Mouse (Mus musculus) lung, postnatal 10 days (tissue): ENCODE measurements around the gene Tgfbr3.

Source experiments
- DNase-seq: peaks from one replicate; pipeline ENCODE4 v3.0.0; 2021

The Tgfbr3 gene

GRCm38 (mm10) chr5:107204306-107204705 is 85.1 kb downstream of the Tgfbr3 start:
- no peak for DNase-seq

GRCm38 (mm10) chr5:107202801-107203559 is 86.4 kb downstream of the Tgfbr3 start:
- peak; percentile 79 for DNase-seq

DNA sequence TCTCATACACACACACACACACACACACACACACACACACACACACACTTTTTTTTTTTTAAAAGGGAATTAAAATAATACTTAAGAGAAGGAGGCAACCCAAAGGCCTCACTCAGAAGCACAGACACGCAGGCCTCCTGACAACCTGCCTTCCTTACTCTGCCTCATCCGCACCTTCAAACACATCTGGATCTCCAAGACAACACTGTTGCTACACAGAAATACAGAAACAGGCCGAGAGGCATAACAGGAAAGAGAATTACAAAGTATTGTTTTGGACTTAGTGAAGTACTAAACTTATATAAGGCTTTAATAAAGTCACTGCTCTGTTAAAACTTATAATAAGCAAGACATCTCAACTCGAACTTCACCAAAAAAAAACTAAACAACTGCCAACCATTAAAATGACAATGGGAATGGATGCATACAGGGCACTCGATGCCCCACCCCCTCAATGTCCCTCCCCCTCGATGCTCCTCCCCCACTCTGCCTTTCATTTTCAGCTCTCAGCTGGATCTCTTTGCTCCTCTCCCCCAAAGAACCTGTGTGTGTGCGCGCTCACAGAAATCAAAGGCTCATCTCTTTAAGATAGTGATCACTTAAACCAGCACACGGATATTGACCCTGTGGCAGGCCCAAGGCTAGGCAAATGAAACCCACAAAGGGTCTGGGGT is 87.8 kb downstream of the Tgfbr3 start:
- DNase-seq = no peak

DNA sequence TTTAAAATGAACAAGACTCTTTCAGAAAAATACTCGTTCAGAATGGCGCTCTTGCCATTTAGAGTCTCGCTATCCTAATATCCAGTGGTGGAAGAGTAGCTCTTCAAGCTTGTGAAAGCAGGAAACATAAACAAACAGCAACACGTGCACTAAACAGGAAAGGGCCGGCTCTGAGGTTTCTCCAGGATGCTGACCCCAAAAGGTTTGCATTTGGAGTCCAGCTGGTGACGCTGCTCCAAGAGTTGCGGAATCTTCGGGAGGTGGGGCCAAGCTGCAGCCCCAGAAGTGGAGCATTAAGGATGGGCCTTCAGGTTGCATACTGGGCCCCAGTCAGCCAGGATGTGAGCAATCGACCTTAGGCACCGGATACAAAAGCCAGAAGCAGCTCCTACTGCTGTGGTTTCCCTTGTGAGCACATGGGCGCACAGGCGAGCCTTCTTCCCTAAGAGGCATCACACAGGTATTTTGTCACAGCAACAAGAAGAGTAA is 88.5 kb downstream of the Tgfbr3 start:
- DNase-seq = peak; percentile 81

DNA sequence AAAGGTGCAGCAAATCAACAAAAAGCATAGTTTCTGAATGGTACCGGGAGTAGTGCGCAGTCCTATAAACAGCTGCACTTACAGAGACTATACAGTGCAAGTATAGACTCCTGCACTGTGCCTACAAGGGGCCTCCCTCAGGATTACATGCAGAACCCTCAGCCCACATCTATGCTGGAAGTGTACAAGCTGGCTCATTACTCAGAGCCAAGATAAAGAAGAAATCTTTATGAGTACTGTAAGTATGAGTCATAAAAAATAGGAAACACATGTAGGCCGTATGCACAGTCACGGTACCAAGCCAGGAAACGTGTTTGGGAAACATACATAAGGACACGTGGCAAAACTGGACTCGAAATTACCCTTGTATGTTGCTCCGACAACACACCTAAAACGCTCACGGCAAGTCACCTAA is 89.2 kb downstream of the Tgfbr3 start:
- no peak for DNase-seq

DNA sequence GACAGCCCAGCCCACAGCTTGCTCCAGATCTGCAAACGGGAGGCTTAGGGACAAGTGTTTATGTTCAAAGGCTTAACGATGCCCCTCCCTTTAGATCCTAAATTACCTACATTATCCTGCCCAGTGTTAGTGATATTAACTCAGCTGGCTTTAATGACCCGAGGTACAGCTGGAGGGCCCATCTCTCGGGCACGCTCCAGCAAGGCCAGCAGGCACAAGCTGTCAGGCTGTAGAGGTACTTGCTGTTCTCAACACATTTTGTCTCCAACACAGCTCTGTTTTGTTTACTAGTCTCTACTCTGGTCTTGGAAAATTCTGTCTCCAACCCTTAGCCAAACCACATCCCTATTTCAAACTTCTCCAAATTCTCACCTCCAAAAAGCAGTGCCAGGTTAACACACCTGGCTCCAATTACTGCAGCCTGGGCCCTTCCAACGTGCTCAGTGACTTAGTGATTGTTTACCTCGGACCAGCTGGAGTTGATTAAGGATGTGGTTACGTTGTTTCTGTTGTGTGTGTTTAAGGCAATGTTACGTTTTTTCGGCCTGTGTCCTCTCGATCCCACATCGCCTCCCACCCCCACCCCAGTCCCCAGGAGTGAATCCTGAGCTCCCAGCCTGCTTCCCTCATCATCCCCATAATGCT is 93.6 kb downstream of the Tgfbr3 start:
- peak; percentile 45 for DNase-seq

GRCm38 (mm10) chr5:107193160-107193559 is 96.3 kb downstream of the Tgfbr3 start:
- no peak for DNase-seq

DNA sequence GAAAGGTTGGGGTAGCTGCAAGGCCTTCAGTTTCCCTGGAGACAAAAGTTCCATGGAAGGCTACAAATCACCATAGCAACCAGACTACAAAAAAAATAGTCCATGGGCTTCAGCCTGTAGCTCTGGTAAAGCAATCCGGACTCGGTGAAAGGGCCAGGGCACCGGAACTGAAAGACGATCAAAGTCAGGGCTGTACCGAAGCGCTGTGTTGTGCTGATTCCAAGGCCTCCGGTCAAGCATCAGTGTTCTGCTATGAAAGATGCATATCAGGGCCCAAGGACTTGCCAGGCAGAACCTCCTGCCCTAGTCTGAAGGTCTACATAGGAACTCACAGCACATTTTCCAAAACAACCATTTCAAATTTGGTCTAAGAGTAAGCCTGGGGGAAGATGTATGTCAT is 97.1 kb downstream of the Tgfbr3 start:
- DNase-seq = no peak

- DNase-seq = peak; percentile 31
These were observed 100.9 kb downstream of the Tgfbr3 start for GRCm38 (mm10) chr5:107188551-107188950.

- no peak for DNase-seq
These were observed 103.2 kb downstream of the Tgfbr3 start for GRCm38 (mm10) chr5:107186206-107186605.

DNA sequence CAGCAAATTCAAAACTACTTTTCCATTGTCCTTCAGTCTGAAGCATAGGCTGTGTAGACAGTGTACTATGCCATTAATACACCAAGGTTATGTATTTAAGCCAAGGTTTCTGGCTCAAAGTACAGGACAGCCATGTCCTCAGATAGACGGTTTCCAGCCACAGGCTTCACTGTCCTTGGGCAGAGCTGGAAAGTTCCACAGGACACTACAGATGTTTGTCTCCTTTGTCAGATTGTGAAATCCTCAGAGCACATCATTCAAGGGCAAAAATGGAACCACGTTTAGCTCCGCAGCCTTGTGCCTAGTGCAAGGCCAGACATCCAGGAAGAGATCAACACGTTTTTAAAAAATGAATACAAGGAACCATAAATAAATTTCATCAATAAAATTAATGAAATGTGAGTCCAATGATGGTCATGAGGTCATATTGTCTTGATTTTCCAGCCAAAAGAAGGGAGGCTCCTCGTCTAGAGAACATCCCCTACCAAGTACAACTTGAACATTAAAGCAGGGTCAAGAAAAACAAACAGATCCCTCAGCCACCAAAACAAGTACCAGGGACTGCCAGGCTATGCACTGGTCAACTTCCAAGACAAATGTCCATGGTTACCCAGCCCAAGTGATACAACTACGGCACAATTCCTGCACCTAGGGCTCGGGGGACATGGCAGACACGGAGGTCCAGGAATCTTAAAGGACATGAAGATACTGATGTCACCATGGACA is 105.1 kb downstream of the Tgfbr3 start:
- DNase-seq = no peak

GRCm38 (mm10) chr5:107183537-107183936 is 105.9 kb downstream of the Tgfbr3 start:
- peak; percentile 41 for DNase-seq

GRCm38 (mm10) chr5:107182721-107183120 is 106.7 kb downstream of the Tgfbr3 start:
- DNase-seq = no peak

GRCm38 (mm10) chr5:107181820-107182219 is 107.6 kb downstream of the Tgfbr3 start:
- no peak for DNase-seq

GRCm38 (mm10) chr5:107179194-107179593 is 110.2 kb downstream of the Tgfbr3 start:
- peak; percentile 44 for DNase-seq

DNA sequence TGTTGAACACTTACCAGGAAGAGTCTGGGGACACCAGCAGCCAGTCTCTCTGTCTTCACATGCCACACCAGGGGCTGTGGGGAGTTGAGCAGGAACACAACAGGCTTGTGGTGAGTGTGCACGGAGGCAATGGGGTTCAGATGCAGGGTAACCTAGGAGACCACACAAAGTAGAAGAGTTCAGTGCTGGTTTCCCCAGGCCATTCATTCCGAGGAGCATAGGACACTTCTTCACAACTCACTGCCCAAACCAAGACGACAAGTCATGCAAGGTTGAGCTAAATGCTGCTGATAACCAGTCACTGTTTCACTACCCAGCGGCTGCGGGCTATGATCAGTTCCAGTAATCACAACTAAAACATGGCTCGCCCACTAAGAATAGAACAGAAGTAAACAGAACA is 111.6 kb downstream of the Tgfbr3 start:
- DNase-seq = no peak

GRCm38 (mm10) chr5:107177248-107177647 is 112.2 kb downstream of the Tgfbr3 start:
- peak; percentile 48 for DNase-seq

DNA sequence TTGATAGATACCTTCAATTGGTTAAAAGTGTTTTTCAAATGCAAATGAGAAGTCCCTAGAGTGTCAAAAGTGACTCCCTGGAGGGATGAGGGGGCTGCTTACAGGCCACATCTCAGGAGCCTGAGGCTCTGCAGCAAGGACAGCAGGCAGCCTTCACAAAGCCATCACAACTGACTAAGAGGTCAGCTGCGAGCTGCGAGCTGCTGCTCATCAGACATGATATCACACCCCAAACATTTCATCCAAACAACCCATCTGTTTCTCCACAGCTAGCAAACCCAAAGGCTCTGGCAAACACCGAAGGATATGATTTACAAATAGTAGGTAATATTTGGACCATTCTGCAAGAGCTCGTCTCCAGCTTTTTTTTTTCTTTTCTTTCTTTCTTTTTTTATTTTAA is 112.6 kb downstream of the Tgfbr3 start:
- DNase-seq = peak; percentile 54

DNA sequence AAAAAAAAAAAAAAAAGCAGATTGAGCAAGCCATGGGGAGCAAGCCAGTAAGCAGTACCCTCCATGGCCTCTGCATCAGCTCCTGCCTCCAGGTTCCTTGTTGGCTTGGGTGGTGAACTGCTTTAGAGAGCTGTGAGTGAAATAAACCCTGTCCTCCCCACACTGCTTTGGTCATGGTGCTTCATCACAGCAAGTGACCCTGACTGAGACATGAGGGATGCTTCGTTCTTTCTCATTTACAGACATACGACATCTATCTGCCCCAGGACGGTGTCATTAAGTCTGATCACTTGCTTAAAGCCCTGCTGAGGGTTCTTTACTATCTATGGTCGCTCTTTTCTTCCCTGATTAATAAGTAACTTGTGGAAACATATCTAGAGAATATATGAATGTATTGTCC is 113.2 kb downstream of the Tgfbr3 start:
- DNase-seq = no peak

DNA sequence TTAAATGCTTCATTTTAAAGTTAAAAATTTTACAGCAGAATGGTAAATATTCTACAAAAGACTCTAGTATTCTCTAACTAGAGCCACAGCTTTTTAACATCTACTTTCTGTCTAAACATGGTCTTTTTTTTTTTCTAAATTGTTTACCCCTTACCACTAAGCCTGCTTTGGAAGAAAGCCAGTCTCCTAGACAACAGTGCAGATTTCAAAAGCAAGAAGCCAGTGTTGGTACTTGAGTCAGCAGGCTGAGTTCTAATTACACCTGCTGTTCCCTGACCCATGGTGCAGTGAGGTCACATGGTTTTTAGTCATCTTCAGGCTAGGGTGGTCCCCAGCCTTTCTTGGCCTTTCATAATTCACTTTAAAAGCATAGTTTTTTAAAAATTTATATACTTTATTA is 115.2 kb downstream of the Tgfbr3 start:
- DNase-seq = no peak

DNA sequence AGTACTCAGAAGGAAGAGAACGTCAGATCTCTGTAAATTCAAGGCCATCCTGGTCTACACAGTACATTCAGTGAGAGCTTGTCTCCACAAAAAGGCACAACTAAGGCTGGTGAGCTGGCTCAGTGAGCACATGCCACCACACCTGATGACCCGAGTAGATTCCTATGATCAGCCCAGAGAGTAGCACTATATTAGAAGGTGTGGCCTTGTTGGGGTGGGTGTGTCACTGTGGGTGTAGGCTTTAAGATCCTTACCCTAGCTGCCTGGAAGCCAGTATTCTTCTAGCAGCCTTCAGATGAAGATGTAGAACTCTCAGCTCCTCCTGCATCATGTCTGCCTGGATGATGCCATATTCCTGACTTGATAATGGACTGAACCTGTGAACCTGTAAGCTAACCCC is 115.9 kb downstream of the Tgfbr3 start:
- DNase-seq = no peak

GRCm38 (mm10) chr5:107171861-107172260 is 117.6 kb downstream of the Tgfbr3 start:
- DNase-seq = no peak

- DNase-seq = no peak
These were observed 119.6 kb downstream of the Tgfbr3 start for GRCm38 (mm10) chr5:107169796-107170195.
